Mouse (Mus musculus): ENCODE results near the gene Smyd1.

Gene Smyd1

DNA sequence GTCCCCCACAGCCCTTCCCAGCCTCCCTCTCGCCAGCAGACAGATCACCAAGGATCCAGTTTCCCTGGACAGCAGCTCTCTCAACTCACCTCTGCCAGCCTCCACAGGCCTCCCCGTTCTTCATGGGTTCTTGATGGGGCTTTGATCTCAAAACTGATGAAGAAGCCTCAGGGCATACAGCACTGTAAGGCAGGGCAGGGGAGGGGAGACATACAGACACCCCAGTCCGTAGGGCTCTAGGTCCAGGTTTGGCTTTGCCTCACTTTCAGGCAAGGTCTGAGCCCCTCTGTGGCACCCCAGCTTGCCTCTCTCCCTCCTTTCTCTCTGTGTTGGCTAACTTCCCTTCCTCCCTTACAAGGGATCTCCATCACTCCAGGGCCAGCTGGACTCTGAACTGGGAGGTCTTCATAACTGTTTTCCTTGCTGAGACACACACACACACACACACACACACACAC lies at the start of gene Smyd1:
Smyd1 (minus strand) TSS at position 408 of the 458 bp plus-strand sequence.
- in situ Hi-C loops (cut with MboI, MseI), result no loop called here

- in situ Hi-C loops (cut with MboI, MseI), result no loop called here
Measured at GRCm38 (mm10) chr6:71371085-71371605, 49.1 kb upstream of the Smyd1 start.

DNA sequence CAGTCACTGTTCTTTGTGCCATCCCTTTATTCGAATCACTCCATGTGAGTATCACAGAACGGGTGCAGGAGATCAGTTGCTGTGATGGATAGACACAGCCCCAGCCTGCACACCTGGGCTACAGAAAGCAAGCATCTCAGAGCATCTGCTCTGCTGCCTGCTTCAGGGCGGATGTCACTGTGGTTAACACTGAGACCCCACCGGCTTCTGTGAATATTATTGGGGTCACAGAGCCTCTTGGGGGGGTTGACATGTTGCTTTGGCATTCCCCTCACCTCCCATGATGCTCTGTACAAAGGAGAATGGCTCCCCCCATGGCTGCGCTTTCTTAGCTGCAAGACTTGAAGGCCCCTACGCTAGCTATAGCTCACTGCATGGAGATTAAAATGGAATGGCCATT lies 47.4 kb upstream of the Smyd1 start:
- in situ Hi-C loops (cut with MboI, MseI), result no loop called here

DNA sequence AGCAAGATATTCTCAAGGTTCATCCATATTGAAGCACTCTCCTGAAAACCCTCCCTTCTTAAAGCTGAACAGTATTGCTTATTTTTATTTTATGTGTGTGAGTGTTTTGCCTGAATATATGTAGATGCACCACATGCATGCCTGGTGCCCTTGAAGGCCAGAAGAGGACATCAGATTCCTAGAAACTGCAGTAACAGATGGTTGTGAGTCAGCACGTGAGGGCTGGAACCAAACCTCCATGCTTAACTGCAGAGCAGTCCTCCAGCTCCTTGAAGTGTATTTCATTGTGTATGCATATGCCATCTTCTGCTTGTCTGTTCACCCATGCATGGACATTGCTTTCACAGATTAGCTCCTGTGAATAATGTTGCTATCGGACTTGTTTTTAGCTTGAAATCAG lies 42.0 kb upstream of the Smyd1 start:
- in situ Hi-C loops (cut with MboI, MseI), result no loop called here

GRCm38 (mm10) chr6:71361156-71361670 lies 39.2 kb upstream of the Smyd1 start:
- in situ Hi-C loops (cut with MboI, MseI), result no loop called here

DNA sequence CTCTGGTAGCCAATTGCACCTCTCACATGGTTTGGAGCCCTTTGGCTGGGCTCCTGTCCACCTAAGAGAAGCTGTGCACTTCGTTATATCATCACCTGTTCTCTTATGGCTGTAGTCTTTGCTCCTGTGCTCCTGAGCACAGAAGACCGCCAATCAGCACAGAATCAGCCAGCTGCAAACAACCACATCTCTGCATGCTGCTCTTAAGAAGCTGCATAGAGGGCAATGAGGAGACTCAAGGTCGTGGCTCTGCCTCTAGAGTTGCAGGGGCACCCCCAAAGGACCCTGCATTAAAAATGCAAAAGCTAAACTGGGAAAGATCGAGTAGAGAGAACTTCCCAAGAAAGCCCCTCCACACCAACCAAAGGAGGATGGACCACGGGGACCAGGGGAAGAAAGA lies 38.7 kb upstream of the Smyd1 start:
- in situ Hi-C loops (cut with MboI, MseI), result no loop called here

DNA sequence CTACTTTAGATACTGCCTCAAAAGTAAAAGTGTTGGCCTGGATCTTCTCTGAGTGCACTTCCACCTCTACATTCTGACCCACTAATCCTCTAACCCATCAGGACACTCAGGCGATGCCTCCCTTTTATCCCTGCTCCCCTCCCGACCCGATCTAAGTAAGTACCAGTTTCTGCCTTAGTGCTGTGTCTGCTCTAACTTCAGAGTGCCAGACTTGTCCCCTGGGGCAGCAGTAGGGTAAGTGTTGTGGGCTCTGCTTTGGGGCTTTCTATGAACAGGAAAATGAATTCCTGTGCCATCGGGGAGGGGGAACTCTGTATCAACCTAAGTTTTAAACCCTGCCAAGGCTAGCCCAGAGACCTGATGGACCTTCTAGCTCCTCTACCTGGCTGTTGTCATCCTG lies 38.2 kb upstream of the Smyd1 start:
- in situ Hi-C loops (cut with MboI, MseI), result no loop called here

- in situ Hi-C loops (cut with MboI, MseI), result no loop called here
Measured at GRCm38 (mm10) chr6:71357493-71357892, 35.5 kb upstream of the Smyd1 start.

- in situ Hi-C loops (cut with MboI, MseI), result no loop called here
Measured at GRCm38 (mm10) chr6:71353722-71354121, 31.7 kb upstream of the Smyd1 start.

- in situ Hi-C loops (cut with MboI, MseI), result no loop called here
Measured at GRCm38 (mm10) chr6:71352866-71353427, 30.9 kb upstream of the Smyd1 start.

DNA sequence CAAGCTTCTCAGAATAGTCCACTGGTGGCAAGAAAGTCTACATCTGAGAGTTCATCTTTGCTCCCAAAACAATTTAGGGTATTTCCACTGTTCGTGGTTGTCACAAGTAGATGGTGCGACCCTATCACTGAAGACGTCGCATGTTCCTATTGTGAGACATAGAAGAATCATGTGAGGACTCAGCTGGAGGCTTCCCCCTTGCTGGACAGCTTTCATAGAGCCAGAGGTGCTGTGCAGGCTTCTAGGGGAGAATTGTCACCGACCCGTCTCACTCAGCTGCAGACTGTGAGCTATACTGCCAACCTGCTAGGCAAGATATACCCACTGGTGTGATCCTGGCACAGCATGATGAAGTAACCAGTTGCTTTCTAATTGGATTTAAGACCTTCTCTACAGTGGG lies 30.2 kb upstream of the Smyd1 start:
- in situ Hi-C loops (cut with MboI, MseI), result no loop called here

DNA sequence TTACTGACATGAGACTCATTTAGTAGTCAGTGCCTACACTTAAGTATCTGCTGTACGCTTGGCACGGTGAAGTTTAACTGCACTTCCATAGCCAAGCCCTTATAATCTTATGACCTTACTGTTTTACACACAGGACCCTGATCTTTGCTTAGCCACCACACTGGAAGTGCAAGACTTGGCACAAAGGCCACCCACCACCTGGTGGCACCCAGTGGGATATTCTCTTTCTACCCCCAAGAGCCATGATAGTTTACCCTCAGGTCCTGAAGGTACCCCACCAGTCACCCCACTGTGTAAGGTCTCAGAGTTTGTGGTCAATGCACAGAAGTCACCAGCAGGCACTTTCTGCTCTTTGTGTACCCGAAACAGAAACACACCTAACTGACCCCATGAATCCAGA lies 29.2 kb upstream of the Smyd1 start:
- in situ Hi-C loops (cut with MboI, MseI), result no loop called here

DNA sequence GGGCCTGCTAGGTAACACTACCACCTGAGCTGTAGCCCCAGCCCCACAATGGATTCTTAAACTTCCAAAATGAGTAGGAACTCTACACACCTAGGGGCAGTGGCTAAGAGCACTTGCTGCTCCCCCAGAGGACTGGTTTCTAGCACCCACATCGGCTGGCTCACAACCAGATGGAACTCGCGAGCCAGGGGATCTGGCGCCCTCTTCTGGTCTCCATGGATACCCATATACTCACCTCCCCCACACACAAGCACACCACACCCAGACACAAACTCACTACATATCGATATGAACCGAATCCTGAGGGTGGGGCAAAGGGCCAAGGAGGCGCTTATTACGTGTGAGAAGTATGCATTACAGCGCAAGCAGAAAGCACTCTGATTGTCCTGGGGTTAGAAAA lies 26.0 kb upstream of the Smyd1 start:
- in situ Hi-C loops (cut with MboI, MseI), result no loop called here

DNA sequence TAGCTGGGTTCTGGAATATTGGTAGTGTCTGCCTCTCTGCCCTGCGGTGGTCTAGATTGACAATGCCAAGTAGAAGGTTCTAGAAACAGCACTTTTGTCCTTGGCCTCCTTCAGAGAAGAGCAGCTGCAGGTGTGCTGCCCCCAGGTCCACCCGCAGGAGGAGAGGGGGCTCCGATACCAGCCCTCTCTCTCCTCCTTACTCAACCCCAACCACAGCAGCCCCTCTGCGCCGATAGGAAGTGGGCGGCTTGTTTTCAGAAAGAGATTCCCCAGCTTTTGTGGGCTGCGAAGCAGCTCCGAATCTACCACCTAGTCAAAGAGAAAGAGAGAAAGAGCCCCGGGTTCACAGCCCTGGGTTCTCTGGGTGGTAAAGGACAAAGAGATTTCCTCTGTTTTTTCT lies 19.1 kb upstream of the Smyd1 start:
- in situ Hi-C loops (cut with MboI, MseI), result no loop called here

DNA sequence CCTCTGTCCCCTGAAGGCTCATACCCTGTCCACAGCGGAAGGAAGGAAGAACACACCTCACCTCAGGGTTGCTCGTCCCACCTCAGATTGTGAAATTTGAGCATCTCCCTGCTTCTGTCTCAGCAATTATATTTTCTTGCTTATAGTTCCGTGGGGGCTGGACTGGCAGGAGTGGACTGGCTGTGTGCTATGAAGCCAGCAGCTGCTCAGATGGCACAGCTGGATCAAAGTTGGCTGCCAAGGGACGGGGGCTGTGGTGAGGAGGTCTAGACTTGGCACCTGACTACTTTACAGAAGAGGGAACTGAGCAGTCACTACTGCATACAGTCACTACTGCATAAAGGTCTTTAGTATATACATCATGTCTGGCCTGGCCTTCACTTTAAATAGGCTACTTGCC lies 17.3 kb upstream of the Smyd1 start:
- in situ Hi-C loops (cut with MboI, MseI), result loop anchor here (10.0 kb wide), 1 partner anchor 195 kb away; no protein-coding TSS in a partner anchor

GRCm38 (mm10) chr6:71338941-71339340 lies 16.9 kb upstream of the Smyd1 start:
- in situ Hi-C loops (cut with MboI, MseI), result loop anchor here (10.0 kb wide), 1 partner anchor 196 kb away; no protein-coding TSS in a partner anchor

DNA sequence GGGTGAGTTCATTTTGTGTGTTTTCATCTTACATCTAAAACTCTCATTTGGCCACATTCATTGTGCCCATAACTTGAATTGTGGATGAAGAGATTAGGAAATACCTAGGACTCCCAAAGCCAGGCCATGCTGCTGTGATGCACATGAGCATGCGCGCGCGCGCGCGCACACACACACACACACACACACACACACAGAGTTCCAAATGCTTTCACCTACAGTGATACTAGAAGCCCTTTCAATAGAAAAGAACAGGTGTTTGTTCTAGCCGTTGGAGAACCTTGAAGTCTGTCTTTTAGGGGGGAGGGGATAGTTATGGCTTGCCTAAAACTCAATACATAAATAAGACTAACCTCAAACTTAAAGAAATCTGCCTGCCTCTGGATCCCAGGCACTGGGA lies 15.6 kb upstream of the Smyd1 start:
- in situ Hi-C loops (cut with MboI, MseI), result loop anchor here (10.0 kb wide), 1 partner anchor 197 kb away; no protein-coding TSS in a partner anchor

DNA sequence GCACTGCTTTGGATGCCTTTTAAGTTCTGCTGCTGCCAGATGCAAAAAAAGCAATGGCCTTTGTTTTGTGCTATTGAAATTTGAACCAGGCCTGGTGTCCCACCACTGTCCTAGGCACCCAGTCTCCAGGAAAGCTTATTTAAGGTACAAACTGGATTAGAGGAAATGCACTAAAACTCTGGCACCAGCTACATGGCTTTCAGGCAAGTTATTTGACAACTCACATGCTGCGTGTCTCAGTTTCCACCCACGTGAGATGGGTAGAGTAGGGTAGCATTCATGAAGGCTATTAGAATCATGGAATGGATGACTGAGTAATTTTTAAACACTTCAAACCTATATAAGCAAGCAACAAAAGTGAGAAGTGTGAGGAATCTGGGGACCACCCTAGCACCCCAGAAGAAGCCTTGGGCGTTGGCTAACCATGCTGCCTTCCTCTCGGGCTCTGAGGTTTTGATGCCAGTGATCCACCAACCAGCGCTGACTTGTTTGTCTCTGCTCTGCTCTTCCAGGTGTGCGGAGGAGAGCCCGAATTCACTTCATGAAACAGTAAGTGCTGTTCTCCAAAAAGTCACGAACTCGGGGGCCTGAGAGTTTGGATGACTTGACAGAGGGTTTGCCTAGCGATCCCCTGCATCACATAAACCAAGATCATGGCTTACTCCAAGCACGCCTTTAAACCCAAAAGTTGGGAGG lies 11.7 kb upstream of the Smyd1 start:
- in situ Hi-C loops (cut with MboI, MseI), result loop anchor here (10.0 kb wide), 1 partner anchor 201 kb away; no protein-coding TSS in a partner anchor

DNA sequence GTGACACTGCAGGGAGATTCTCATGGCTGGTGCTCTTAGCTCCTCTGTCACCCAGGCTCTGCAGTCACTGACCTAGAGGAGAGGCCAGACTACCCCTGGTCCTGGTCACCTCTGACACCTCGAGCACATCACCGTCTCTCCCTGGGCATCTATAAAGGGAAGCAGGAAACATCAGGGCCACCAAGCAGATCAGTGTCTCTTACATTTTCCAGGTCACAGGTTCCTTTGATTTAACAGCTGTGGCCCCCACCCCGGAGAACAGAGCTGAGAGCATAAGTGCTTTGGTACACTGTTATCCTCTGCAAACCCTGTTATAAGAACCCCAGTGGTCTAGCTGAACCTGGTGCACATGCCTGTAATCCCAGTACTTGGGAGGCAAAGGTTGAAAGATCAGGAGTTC lies 11.0 kb upstream of the Smyd1 start:
- in situ Hi-C loops (cut with MboI, MseI), result loop anchor here (10.0 kb wide), 1 partner anchor 202 kb away; no protein-coding TSS in a partner anchor

- in situ Hi-C loops (cut with MboI, MseI), result loop anchor here (10.0 kb wide), 1 partner anchor 202 kb away; no protein-coding TSS in a partner anchor
Measured at GRCm38 (mm10) chr6:71332236-71332965, 10.4 kb upstream of the Smyd1 start.

GRCm38 (mm10) chr6:71331491-71331890 lies 9.5 kb upstream of the Smyd1 start:
- in situ Hi-C loops (cut with MboI, MseI), result loop anchor here (10.0 kb wide), 1 partner anchor 203 kb away; no protein-coding TSS in a partner anchor

- in situ Hi-C loops (cut with MboI, MseI), result loop anchor here (10.0 kb wide), 1 partner anchor 204 kb away; no protein-coding TSS in a partner anchor
Measured at GRCm38 (mm10) chr6:71330486-71330885, 8.5 kb upstream of the Smyd1 start.
